Comparison of ENCODE assay signal across 18 mouse cellular contexts in the genomic region with DNA sequence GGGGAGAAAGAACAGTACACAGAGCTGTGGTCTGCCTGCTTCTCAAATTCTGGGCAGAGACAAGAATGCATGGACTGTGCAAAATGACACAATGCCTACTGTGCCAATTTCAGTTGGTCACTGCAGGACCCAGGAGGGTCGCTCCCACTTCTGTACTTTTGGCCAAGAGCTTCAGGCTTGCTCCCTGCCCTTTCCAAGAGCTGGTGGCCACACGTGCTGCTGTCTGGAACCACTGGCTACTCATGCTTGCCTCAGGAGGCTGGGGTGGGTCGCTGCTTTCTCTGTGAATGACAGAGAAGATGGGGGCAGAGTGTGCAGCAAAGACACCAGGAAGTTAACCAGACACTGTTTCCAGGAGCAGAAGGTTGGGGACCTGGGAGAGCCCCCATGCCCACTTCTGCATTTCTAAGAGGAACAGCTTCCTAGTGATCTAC. TPM values are rescaled to one million over a fixed set of nuclear protein-coding genes. Genes with fewer than 3 reads are reported as not detected.
DNase-seq lines count a peak whose midpoint lies in the region; ATAC-seq and TF ChIP-seq lines count a peak whose summit lies in the region.
"Had no signal": no experiment of that assay in that cellular context is flagged by ENCODE, and none has a peak within 500 bp of the region (broad histone marks: within the 10 kb centered on the region; RNA-seq: fewer than 3 reads in every experiment).

No protein-coding gene starts in this region.

- H3K27me3 ChIP-seq in forebrain, postnatal 0 days (ENCODE audit: insufficient read depth, low read length) = no peaks in the 10 kb centered on the region
- no peaks in the 10 kb centered on the region for H3K27me3 ChIP-seq in forebrain, embryonic 15.5 days
- H3K27me3 ChIP-seq in limb, embryonic 12.5 days = no peaks in the 10 kb centered on the region
- H3K27me3 ChIP-seq in heart, embryonic 12.5 days (replicated peaks) = 0 out of 2 replicates have a peak, but pooled peaks cover 5% of the 10 kb centered on the region
- H3K27me3 ChIP-seq: hindbrain, embryonic 15.5 days; Patski had no signal

- no peak for DNase-seq in forebrain, postnatal 0 days
- DNase-seq in left cerebral cortex, adult 2 months (ENCODE audit: extremely low spot score in 1 of 2, low spot score in 2 of 2) = no peak
- no peak for DNase-seq in left cerebral cortex, adult 9 months (ENCODE audit: low spot score in 2 of 2)
- no peak for DNase-seq in cerebellum, adult 11-12 months
- no peak for DNase-seq in heart, adult 9 months (ENCODE audit: low spot score in 2 of 2)
- DNase-seq: cerebellum, postnatal 36 days; gastrocnemius, postnatal 25 days; kidney, adult 2 months; kidney, postnatal 36 days; lung, adult 2 months; lung, postnatal 4 days; midbrain, embryonic 14.5 days; right cerebral cortex, postnatal 14 days had no signal

- no peaks in the 10 kb centered on the region for H3K9me3 ChIP-seq in forebrain, postnatal 0 days (ENCODE audit: low read length)
- no peaks in the 10 kb centered on the region for H3K9me3 ChIP-seq in forebrain, embryonic 15.5 days
- H3K9me3 ChIP-seq in limb, embryonic 12.5 days = no peaks in the 10 kb centered on the region
- no peaks in the 10 kb centered on the region for H3K9me3 ChIP-seq in heart, embryonic 12.5 days (replicated peaks)
- H3K9me3 ChIP-seq: hindbrain, embryonic 15.5 days had no signal

- H3K4me2 ChIP-seq in forebrain, postnatal 0 days (ENCODE audit: low read depth) = no peak overlapping the region
- H3K4me2 ChIP-seq in forebrain, embryonic 15.5 days (replicated peaks) = no peak overlapping the region
- no peak overlapping the region for H3K4me2 ChIP-seq in limb, embryonic 12.5 days
- no peak overlapping the region for H3K4me2 ChIP-seq in heart, embryonic 12.5 days
- H3K4me2 ChIP-seq: hindbrain, embryonic 15.5 days had no signal

- no peak overlapping the region for H3K4me3 ChIP-seq in forebrain, postnatal 0 days (ENCODE audit: low read depth, low read length)
- no peak overlapping the region for H3K4me3 ChIP-seq in forebrain, embryonic 15.5 days
- H3K4me3 ChIP-seq in left cerebral cortex, adult 2 months = no peak overlapping the region
- H3K4me3 ChIP-seq in limb, embryonic 12.5 days (replicated peaks) = no peak overlapping the region
- H3K4me3 ChIP-seq in heart, embryonic 12.5 days = no peak overlapping the region
- H3K4me3 ChIP-seq: hindbrain, embryonic 15.5 days had no signal

- H3K4me1 ChIP-seq in forebrain, postnatal 0 days (ENCODE audit: insufficient read depth) = no peaks in the 10 kb centered on the region
- no peaks in the 10 kb centered on the region for H3K4me1 ChIP-seq in forebrain, embryonic 15.5 days
- H3K4me1 ChIP-seq in limb, embryonic 12.5 days (replicated peaks) = peaks cover 38% of the 10 kb centered on the region
- H3K4me1 ChIP-seq in heart, embryonic 12.5 days (replicated peaks) = peaks cover 20% of the 10 kb centered on the region

- no peak for TF ChIP-seq CTCF in forebrain, postnatal 0 days (IDR thresholded peaks at IDR 0.05; ENCODE audit: low read depth)
- no peak for TF ChIP-seq CTCF in left cerebral cortex, adult 2 months (IDR thresholded peaks at IDR 0.05)

- intact Hi-C loops in left cerebral cortex, adult 2 months (cut with DNase I) = no loop called here

- no peak overlapping the region for H3K27ac ChIP-seq in forebrain, postnatal 0 days (ENCODE audit: low read depth, low read length)
- no peak overlapping the region for H3K27ac ChIP-seq in forebrain, embryonic 15.5 days (replicated peaks)
- peak overlapping the region; percentile 8 for H3K27ac ChIP-seq in left cerebral cortex, adult 2 months
- peak overlapping the region; percentile 45; the same call in 1 of the 2 replicates for H3K27ac ChIP-seq in limb, embryonic 12.5 days
- H3K27ac ChIP-seq in heart, embryonic 12.5 days (ENCODE audit: poor library complexity, severe bottlenecking) = no peak overlapping the region
- H3K27ac ChIP-seq: hindbrain, embryonic 15.5 days had no signal

- H3K9ac ChIP-seq in forebrain, postnatal 0 days = no peak overlapping the region
- no peak overlapping the region for H3K9ac ChIP-seq in forebrain, embryonic 15.5 days (replicated peaks)
- no peak overlapping the region for H3K9ac ChIP-seq in limb, embryonic 12.5 days (replicated peaks)
- no peak overlapping the region for H3K9ac ChIP-seq in heart, embryonic 12.5 days
- H3K9ac ChIP-seq: hindbrain, embryonic 15.5 days had no signal

- 64% methylated on average over 3 of the region's 3 CpGs for WGBS in forebrain, postnatal 0 days
- WGBS in forebrain, embryonic 15.5 days = 76% methylated on average over 3 of the region's 3 CpGs
- WGBS in limb, embryonic 12.5 days = 71% methylated on average over 3 of the region's 3 CpGs
- 77% methylated on average over 3 of the region's 3 CpGs for WGBS in heart, embryonic 12.5 days

- no peaks in the 10 kb centered on the region for H3K36me3 ChIP-seq in forebrain, postnatal 0 days (ENCODE audit: insufficient read depth)
- no peaks in the 10 kb centered on the region for H3K36me3 ChIP-seq in forebrain, embryonic 15.5 days
- peaks cover 60% of the 10 kb centered on the region for H3K36me3 ChIP-seq in limb, embryonic 12.5 days
- H3K36me3 ChIP-seq in heart, embryonic 12.5 days = no peaks in the 10 kb centered on the region; the same call in 1 of the 2 replicates
- H3K36me3 ChIP-seq: hindbrain, embryonic 15.5 days had no signal

- peak; percentile 47 for ATAC-seq in forebrain, postnatal 0 days
- no peak for ATAC-seq in forebrain, embryonic 15.5 days (replicated peaks)
- no peak for ATAC-seq in limb, embryonic 12.5 days (ENCODE audit: insufficient number of reproducible peaks, insufficient read depth, low FRiP score, low TSS enrichment, low read depth)
- ATAC-seq in heart, embryonic 12.5 days (ENCODE audit: insufficient number of reproducible peaks, low FRiP score) = no peak
- ATAC-seq: Patski had no signal

RNA-seq across cellular contexts. Expression of gene Spsb1, which starts 53.5 kb away (rescaled TPM):
- total RNA-seq in forebrain, postnatal 0 days (2014; rRNA removed) = 7.1 and 7.3 TPM in 2 replicates
- 5.8 and 6.2 TPM in 2 replicates for polyA plus RNA-seq in forebrain, postnatal 0 days (2015; fragmentation: Nextera tagmentation; extraction: Ambion mirVana)
- polyA plus RNA-seq in forebrain, embryonic 15.5 days (2015; fragmentation: Nextera tagmentation; extraction: Ambion mirVana) = 6.0 and 6.8 TPM in 2 replicates
- total RNA-seq in left cerebral cortex, adult 2 months (2021) = 10 to 100 TPM; 15.2 to 17.5 TPM
- 17.7 and 19.1 TPM in 2 replicates for polyA plus RNA-seq in limb, embryonic 12.5 days (2016; fragmentation: Nextera tagmentation; extraction: Ambion mirVana)
- polyA plus RNA-seq in heart, embryonic 12.5 days (2016; fragmentation: Nextera tagmentation; extraction: Ambion mirVana) = 5.4 and 5.7 TPM in 2 replicates

Comparison
In these comparisons a context has a peak if more than half of its experiments do, and no peak if none do; other contexts are left out.
1. H3K27ac ChIP-seq: peak in left cerebral cortex, adult 2 months (single experiment) and limb, embryonic 12.5 days (single experiment); none in forebrain, postnatal 0 days (single experiment), forebrain, embryonic 15.5 days (single experiment) and heart, embryonic 12.5 days (single experiment).